Comparison of ENCODE assay signal across 21 mouse cellular contexts in genomic region chr3:31464260-31464659, GRCm38 (mm10).
A peak's percentile ranks its signal among the peaks of the same experiment; 100 is the strongest.
DNase-seq lines count a peak whose midpoint lies in the region; ATAC-seq and TF ChIP-seq lines count a peak whose summit lies in the region.
"Had no signal": no experiment of that assay in that cellular context is flagged by ENCODE, and none has a peak within 500 bp of the region (broad histone marks: within the 10 kb centered on the region; RNA-seq: fewer than 3 reads in every experiment).

No protein-coding gene starts in this region.

- no peak overlapping the region for H3K4me2 ChIP-seq in liver, embryonic 11.5 days
- H3K4me2 ChIP-seq: embryonic facial prominence, embryonic 13.5 days; embryonic facial prominence, embryonic 15.5 days; forebrain, embryonic 12.5 days had no signal

- no peak overlapping the region for H3K9ac ChIP-seq in ES-E14 (ENCODE audit: insufficient read depth, low read depth, low read length, poor library complexity, severe bottlenecking)
- H3K9ac ChIP-seq in liver, embryonic 11.5 days (ENCODE audit: low read depth, low read length), result no peak overlapping the region
- H3K9ac ChIP-seq: embryonic facial prominence, embryonic 13.5 days; embryonic facial prominence, embryonic 15.5 days; forebrain, embryonic 12.5 days had no signal

- no peak overlapping the region for H3K27ac ChIP-seq in ES-E14 (ENCODE audit: insufficient read depth, low read depth, low read length, poor library complexity, severe bottlenecking)
- H3K27ac ChIP-seq in liver, embryonic 11.5 days (ENCODE audit: low read depth, low read length), result no peak overlapping the region
- H3K27ac ChIP-seq: embryonic facial prominence, embryonic 13.5 days; embryonic facial prominence, embryonic 15.5 days; forebrain, embryonic 10.5 days; forebrain, embryonic 12.5 days had no signal

- 76% methylated on average over 4 of the region's 4 CpGs for WGBS in liver, embryonic 11.5 days

- no peaks in the 10 kb centered on the region for H3K4me1 ChIP-seq in ES-E14 (ENCODE audit: control insufficient read depth in 2 of 2, insufficient read depth in 2 of 2, low read length in 2 of 2, poor library complexity in 1 of 2)
- H3K4me1 ChIP-seq in liver, embryonic 11.5 days (replicated peaks; ENCODE audit: control insufficient read depth, insufficient read depth, low read length), result no peaks in the 10 kb centered on the region
- H3K4me1 ChIP-seq: embryonic facial prominence, embryonic 13.5 days; embryonic facial prominence, embryonic 15.5 days; forebrain, embryonic 10.5 days; forebrain, embryonic 12.5 days had no signal

- no peaks in the 10 kb centered on the region for H3K9me3 ChIP-seq in ES-E14 (ENCODE audit: control insufficient read depth, insufficient read depth, low read depth, low read length)
- H3K9me3 ChIP-seq in liver, embryonic 11.5 days (ENCODE audit: control insufficient read depth, low read length), result no peaks in the 10 kb centered on the region
- H3K9me3 ChIP-seq: embryonic facial prominence, embryonic 13.5 days; embryonic facial prominence, embryonic 15.5 days; forebrain, embryonic 10.5 days; forebrain, embryonic 12.5 days had no signal

- in situ Hi-C loops in ES-E14 (cut with MboI; ENCODE audit: low sequenced_read_pairs in 2 of 2, unreplicated experiment in 2 of 2), result no loop called here

- DNase-seq in frontal cortex, adult 2 months (ENCODE audit: extremely low spot score in 1 of 2, low spot score in 1 of 2), result no peak
- no peak for DNase-seq in ES-E14 (ENCODE audit: low read depth, low spot score)
- no peak for DNase-seq in cerebellum, adult 9-10 months
- DNase-seq in liver, embryonic 11.5 days (ENCODE audit: low spot score), result no peak
- DNase-seq: adrenal gland, adult 2 months; adrenal gland, postnatal 10 days; adrenal gland, postnatal 25 days; cerebellum, adult 11-12 months; cerebellum, adult 2 months; cerebellum, adult 9-11 months; cerebellum, postnatal 14 days; cerebellum, postnatal 36 days; embryo, embryonic 11 days had no signal

- ATAC-seq in frontal cortex, adult (ENCODE audit: low TSS enrichment), result peak; percentile 70
- no peak for ATAC-seq in liver, embryonic 11.5 days (replicated peaks; ENCODE audit: low FRiP score)
- ATAC-seq: forebrain, embryonic 14.5 days; forebrain, embryonic 16.5 days had no signal

- H3K36me3 ChIP-seq in ES-E14 (ENCODE audit: control insufficient read depth, insufficient read depth, low read length, poor library complexity, severe bottlenecking), result no peaks in the 10 kb centered on the region
- no peaks in the 10 kb centered on the region for H3K36me3 ChIP-seq in liver, embryonic 11.5 days (ENCODE audit: control insufficient read depth, insufficient read depth, low read length)
- H3K36me3 ChIP-seq: embryonic facial prominence, embryonic 13.5 days; embryonic facial prominence, embryonic 15.5 days; forebrain, embryonic 10.5 days; forebrain, embryonic 12.5 days had no signal

- no peak overlapping the region for H3K4me3 ChIP-seq in ES-E14 (ENCODE audit: insufficient read depth in 1 of 2, low read depth in 1 of 2, low read length in 2 of 2, poor library complexity in 1 of 2, severe bottlenecking in 1 of 2)
- H3K4me3 ChIP-seq in liver, embryonic 11.5 days (ENCODE audit: low read depth, low read length), result no peak overlapping the region
- H3K4me3 ChIP-seq: embryonic facial prominence, embryonic 13.5 days; embryonic facial prominence, embryonic 15.5 days; erythroblast, embryonic 14.5 days; forebrain, embryonic 10.5 days; forebrain, embryonic 12.5 days had no signal

- no peaks in the 10 kb centered on the region for H3K27me3 ChIP-seq in liver, embryonic 11.5 days (replicated peaks; ENCODE audit: control insufficient read depth, insufficient read depth, low read length)
- H3K27me3 ChIP-seq: embryonic facial prominence, embryonic 13.5 days; embryonic facial prominence, embryonic 15.5 days; forebrain, embryonic 12.5 days had no signal

TF ChIP-seq in ES-E14, 5 proteins besides CTCF, POLR2A, EP300 and RAD21:
- TF ChIP-seq ZNF384 (IDR thresholded peaks at IDR 0.05; ENCODE audit: low read depth, low read length), result no peak
- no peak for TF ChIP-seq CHD2 (IDR thresholded peaks at IDR 0.05; ENCODE audit: low read depth, low read length)
- TF ChIP-seq MAFK (IDR thresholded peaks at IDR 0.05; ENCODE audit: insufficient read depth, low read depth, low read length), result 0 out of 2 replicates have a peak, but pooled peaks have one; percentile 15
- TF ChIP-seq ZC3H11A (IDR thresholded peaks at IDR 0.05; ENCODE audit: borderline replicate concordance, low read depth, low read length), result no peak
